Mouse (Mus musculus): ENCODE results near the gene Efna1. TPM values are rescaled to one million over a fixed set of nuclear protein-coding genes. Genes with fewer than 3 reads are reported as not detected.
A peak's percentile ranks its signal among the peaks of the same experiment; 100 is the strongest.

Efna1 gene
- total and polyA plus RNA-seq, 3 experiments = not detected

DNA sequence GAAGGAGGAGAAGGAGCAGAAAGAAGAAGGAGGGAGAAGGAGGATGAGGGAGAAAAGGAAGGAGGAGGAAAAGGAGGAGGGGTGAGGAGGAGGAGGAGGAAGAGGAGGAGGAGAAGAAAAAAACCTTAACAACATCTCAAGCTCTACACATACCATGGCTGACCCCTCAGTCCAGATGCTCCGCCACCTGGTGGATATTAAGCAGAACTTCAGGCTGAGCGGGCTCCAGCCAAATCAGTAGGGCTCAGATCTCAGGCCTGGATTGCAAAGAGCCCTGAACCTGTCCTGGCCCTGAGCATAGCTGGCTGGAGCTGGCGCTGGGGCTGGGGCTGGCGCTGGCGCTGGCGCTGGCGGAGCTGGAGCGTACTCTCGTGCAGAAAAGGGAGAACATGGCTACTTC, 27.1 kb upstream of the Efna1 start:
- Histone ChIP-seq H3K27ac (ENCODE audit: control insufficient read depth, low read depth, low read length) (no peak overlapping the region), H3K9ac (ENCODE audit: control insufficient read depth, low read depth, low read length, poor library complexity, severe bottlenecking) (no peak overlapping the region), H3K4me3 (ENCODE audit: control insufficient read depth in 1 of 2, insufficient read depth in 1 of 2, low read depth in 2 of 2, low read length in 2 of 2) (no peak overlapping the region), H3K79me2 (ENCODE audit: control insufficient read depth, insufficient read depth, low read length, poor library complexity) (no peaks in the 10 kb centered on the region), H3K36me3 (ENCODE audit: control insufficient read depth in 1 of 2, insufficient read depth in 2 of 2, low read length in 2 of 2) (no peaks in the 10 kb centered on the region), H3K9me3 (replicated peaks; ENCODE audit: insufficient read depth, low read length) (no peaks in the 10 kb centered on the region), H3K4me1 (ENCODE audit: control insufficient read depth in 1 of 2, insufficient read depth in 2 of 2, low read length in 2 of 2) (no peaks in the 10 kb centered on the region), H3K27me3 (ENCODE audit: control insufficient read depth in 1 of 2, insufficient read depth in 2 of 2, low read length in 2 of 2) (peaks cover 5 to 33% of the 10 kb centered on the region in 2 experiments)
- DNase-seq (ENCODE audit: low read depth, low spot score) = peak; percentile 84
- TF ChIP-seq MAZ (IDR thresholded peaks at IDR 0.05; ENCODE audit: low read depth, low read length) (0 out of 2 replicates have a peak, but pooled peaks have one; percentile 55), BHLHE40 (IDR thresholded peaks at IDR 0.05; ENCODE audit: borderline replicate concordance, low read depth, low read length) (0 out of 2 replicates have a peak, but pooled peaks have one; percentile 14), RCOR1 (IDR thresholded peaks at IDR 0.05; ENCODE audit: low read depth, low read length) (no peak), ZNF384 (IDR thresholded peaks at IDR 0.05; ENCODE audit: low read depth, low read length) (peak; percentile 78), MEF2A (IDR thresholded peaks at IDR 0.05; ENCODE audit: extremely low read depth, insufficient replicate concordance, low read depth, low read length, poor library complexity, severe bottlenecking) (no peak), SMC3 (IDR thresholded peaks at IDR 0.05; ENCODE audit: low read depth, low read length) (peak; percentile 95), RAD21 (IDR thresholded peaks at IDR 0.05; ENCODE audit: low read depth, low read length) (peak; percentile 65), SIN3A (IDR thresholded peaks at IDR 0.05; ENCODE audit: low read length) (peak; percentile 60; the same call in 1 of the 2 replicates), CTCF (IDR thresholded peaks at IDR 0.05 in 2 of 3, conservative IDR thresholded peaks at IDR 0.05 in 1 of 3; ENCODE audit: control insufficient read depth in 1 of 3, insufficient read depth in 1 of 3, low read depth in 2 of 3, low read length in 3 of 3, poor library complexity in 1 of 3, severe bottlenecking in 1 of 3) (peak; percentile 89 to 93 (median 92)), KAT2A (conservative IDR thresholded peaks at IDR 0.05; ENCODE audit: low read depth, low read length) (no peak), TCF12 (IDR thresholded peaks at IDR 0.05; ENCODE audit: low read depth, low read length) (peak; percentile 29; the same call in 1 of the 2 replicates), ZC3H11A (IDR thresholded peaks at IDR 0.05; ENCODE audit: low read depth, low read length) (peak; percentile 74), TBP (IDR thresholded peaks at IDR 0.05; ENCODE audit: low read depth, low read length) (0 out of 2 replicates have a peak, but pooled peaks have one; percentile 30)

DNA sequence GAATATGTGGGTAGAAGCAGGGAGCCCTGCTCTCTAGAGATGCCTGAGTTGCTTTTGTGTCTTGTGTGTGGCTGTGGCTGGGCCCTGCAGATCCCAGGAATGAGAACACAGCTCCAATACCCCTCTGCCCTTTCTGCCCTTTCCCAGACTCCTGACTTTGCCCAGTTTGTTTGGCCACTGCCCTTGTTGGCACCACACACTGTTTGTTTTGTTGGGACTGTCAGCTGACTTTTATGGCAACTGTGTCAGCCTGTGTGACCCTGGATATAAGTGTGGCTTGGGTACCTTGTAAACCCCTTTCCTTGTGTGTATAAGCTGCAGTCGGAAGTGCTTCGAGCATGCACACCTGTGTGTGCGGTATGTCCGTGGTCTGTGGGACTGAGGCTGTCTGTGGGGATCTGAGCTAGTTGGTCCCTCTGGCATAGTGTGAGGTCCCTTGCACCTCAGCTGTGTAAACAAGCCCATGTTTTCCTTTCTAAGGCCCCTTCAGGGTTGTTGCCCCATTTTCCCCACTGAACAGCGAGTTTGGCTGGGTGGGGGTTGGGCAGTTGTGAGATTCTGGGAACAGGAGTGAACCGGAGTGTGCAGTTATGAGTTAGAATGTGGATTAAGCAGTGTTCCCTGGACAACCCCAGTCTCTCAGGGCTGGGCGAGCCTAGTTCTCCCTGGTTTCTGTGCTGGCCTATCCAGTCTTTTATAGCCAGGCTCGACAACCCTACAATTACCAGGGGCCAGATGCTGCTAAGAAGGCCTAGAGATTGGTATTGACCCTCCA, 24.8 kb upstream of the Efna1 start:
- H3K9ac ChIP-seq (ENCODE audit: control insufficient read depth, low read depth, low read length, poor library complexity, severe bottlenecking) = no peak overlapping the region
- H3K27ac ChIP-seq (ENCODE audit: control insufficient read depth, low read depth, low read length) = no peak overlapping the region
- no peak for DNase-seq (ENCODE audit: low read depth, low spot score)
- H3K4me1 ChIP-seq (ENCODE audit: control insufficient read depth in 1 of 2, insufficient read depth in 2 of 2, low read length in 2 of 2) = no peaks in the 10 kb centered on the region
- H3K27me3 ChIP-seq (ENCODE audit: control insufficient read depth in 1 of 2, insufficient read depth in 2 of 2, low read length in 2 of 2) = peaks cover 1 to 18% of the 10 kb centered on the region in 2 experiments; a peak in 3 of 4 replicates
- no peak overlapping the region for H3K4me3 ChIP-seq (ENCODE audit: control insufficient read depth in 1 of 2, insufficient read depth in 1 of 2, low read depth in 2 of 2, low read length in 2 of 2)
- no peaks in the 10 kb centered on the region for H3K79me2 ChIP-seq (ENCODE audit: control insufficient read depth, insufficient read depth, low read length, poor library complexity)
- no peaks in the 10 kb centered on the region for H3K9me3 ChIP-seq (replicated peaks; ENCODE audit: insufficient read depth, low read length)
- H3K36me3 ChIP-seq (ENCODE audit: control insufficient read depth in 1 of 2, insufficient read depth in 2 of 2, low read length in 2 of 2) = no peaks in the 10 kb centered on the region
- no peak for TF ChIP-seq SIN3A (IDR thresholded peaks at IDR 0.05; ENCODE audit: low read length)
- TF ChIP-seq NRF1 (IDR thresholded peaks at IDR 0.05; ENCODE audit: insufficient read depth, low read depth, low read length, poor library complexity, severe bottlenecking) = no peak
- no peak for TF ChIP-seq MYB (IDR thresholded peaks at IDR 0.05; ENCODE audit: low read depth, low read length)
- no peak for TF ChIP-seq UBTF (IDR thresholded peaks at IDR 0.05; ENCODE audit: borderline replicate concordance, insufficient read depth, low read depth, low read length)
- no peak for TF ChIP-seq CHD1 (IDR thresholded peaks at IDR 0.05; ENCODE audit: low read depth, low read length)

Data from MEL (cell line).